ENCODE assay signal across 8 mouse cellular contexts in genomic region chr6:146634759-146635606, GRCm38 (mm10). TPM values are rescaled to one million over a fixed set of nuclear protein-coding genes. Genes with fewer than 3 reads are reported as not detected.
A peak's percentile ranks its signal among the peaks of the same experiment; 100 is the strongest.
DNase-seq lines count a peak whose midpoint lies in the region; ATAC-seq and TF ChIP-seq lines count a peak whose summit lies in the region.

No protein-coding gene starts in this region.

- no peak overlapping the region for H3K4me3 ChIP-seq in lung, embryonic 14.5 days (ENCODE audit: low read depth, low read length)
- H3K4me3 ChIP-seq in embryonic facial prominence, embryonic 10.5 days: peak overlapping the region; percentile 83
- H3K4me3 ChIP-seq in limb, embryonic 13.5 days: peak overlapping the region; percentile 76

- WGBS in lung, embryonic 14.5 days: 58% methylated on average over 4 of the region's 4 CpGs
- 63% methylated on average over 4 of the region's 4 CpGs for WGBS in embryonic facial prominence, embryonic 10.5 days
- WGBS in limb, embryonic 13.5 days: 60% methylated on average over 4 of the region's 4 CpGs

- H3K27ac ChIP-seq in lung, embryonic 14.5 days (ENCODE audit: low read depth): no peak overlapping the region
- 0 out of 2 replicates have a peak overlapping the region, but pooled peaks have one; percentile 92 for H3K27ac ChIP-seq in embryonic facial prominence, embryonic 10.5 days (replicated peaks)
- H3K27ac ChIP-seq in limb, embryonic 13.5 days: no peak overlapping the region

- no peak for ATAC-seq in lung, embryonic 14.5 days (ENCODE audit: insufficient read depth)
- ATAC-seq in limb, embryonic 13.5 days (ENCODE audit: low FRiP score, low read depth): no peak

- peak overlapping the region; percentile 79 for H3K4me2 ChIP-seq in lung, embryonic 14.5 days
- H3K4me2 ChIP-seq in limb, embryonic 13.5 days (replicated peaks): peak overlapping the region; percentile 71

- TF ChIP-seq CTCF in lung, embryonic 14.5 days (IDR thresholded peaks at IDR 0.05; ENCODE audit: low read depth): no peak

- H3K36me3 ChIP-seq in lung, embryonic 14.5 days (ENCODE audit: insufficient read depth): no peaks in the 10 kb centered on the region
- no peaks in the 10 kb centered on the region for H3K36me3 ChIP-seq in embryonic facial prominence, embryonic 10.5 days (replicated peaks)
- no peaks in the 10 kb centered on the region for H3K36me3 ChIP-seq in limb, embryonic 13.5 days
- no peaks in the 10 kb centered on the region for H3K36me3 ChIP-seq in splenic B cell, adult 2 months (ENCODE audit: control insufficient read depth, insufficient read depth, low read length, poor library complexity, severe bottlenecking)

- peaks cover 3% of the 10 kb centered on the region; the same call in 1 of the 2 replicates for H3K4me1 ChIP-seq in lung, embryonic 14.5 days (ENCODE audit: insufficient read depth)
- H3K4me1 ChIP-seq in embryonic facial prominence, embryonic 10.5 days: peaks cover 25% of the 10 kb centered on the region
- H3K4me1 ChIP-seq in limb, embryonic 13.5 days: peaks cover 22% of the 10 kb centered on the region

- no peaks in the 10 kb centered on the region for H3K9me3 ChIP-seq in lung, embryonic 14.5 days (ENCODE audit: low read depth, low read length)
- H3K9me3 ChIP-seq in embryonic facial prominence, embryonic 10.5 days: no peaks in the 10 kb centered on the region
- H3K9me3 ChIP-seq in limb, embryonic 13.5 days: no peaks in the 10 kb centered on the region

- H3K27me3 ChIP-seq in lung, embryonic 14.5 days (ENCODE audit: insufficient read depth, low read length): no peaks in the 10 kb centered on the region
- no peaks in the 10 kb centered on the region for H3K27me3 ChIP-seq in embryonic facial prominence, embryonic 10.5 days (replicated peaks; ENCODE audit: low read depth, poor library complexity, severe bottlenecking)
- H3K27me3 ChIP-seq in limb, embryonic 13.5 days: no peaks in the 10 kb centered on the region
- no peaks in the 10 kb centered on the region for H3K27me3 ChIP-seq in splenic B cell, adult 2 months (ENCODE audit: control insufficient read depth, insufficient read depth, low read length, poor library complexity, severe bottlenecking)

- no peak overlapping the region for H3K9ac ChIP-seq in lung, embryonic 14.5 days
- H3K9ac ChIP-seq in limb, embryonic 13.5 days: 0 out of 2 replicates have a peak overlapping the region, but pooled peaks have one; percentile 88

- peak; percentile 33 for DNase-seq in lung, embryonic 14.5 days
- no peak for DNase-seq in lung, postnatal 36 days
- no peak for DNase-seq in embryonic facial prominence, embryonic 10.5 days (ENCODE audit: low spot score)
- peak; percentile 39 for DNase-seq in splenic B cell, adult 2 months (ENCODE audit: low read depth, low spot score)
- no peak for DNase-seq in thymus, postnatal 4 days
- DNase-seq in layer of hippocampus, postnatal 14 days (ENCODE audit: low spot score in 2 of 2): no peak
- DNase-seq in thymus, postnatal 14 days: no peak

RNA-seq across cellular contexts. Expression of gene Med21, which starts 7.4 kb away (rescaled TPM):
- 138 and 142 TPM in 2 replicates for polyA plus RNA-seq in lung, embryonic 14.5 days (2014; fragmentation: Nextera tagmentation; extraction: Ambion mirVana)
- 122 and 127 TPM in 2 replicates for polyA plus RNA-seq in embryonic facial prominence, embryonic 10.5 days (2016; fragmentation: Nextera tagmentation; extraction: Ambion mirVana)
- 160 and 165 TPM in 2 replicates for polyA plus RNA-seq in limb, embryonic 13.5 days (2015; fragmentation: Nextera tagmentation; extraction: Ambion mirVana)
- 10 to 100 TPM; 37.2 to 47.0 TPM for total RNA-seq in layer of hippocampus, postnatal 14 days (2021)

RNA-seq across cellular contexts. Expression of gene Tm7sf3, which starts 7.6 kb away (rescaled TPM):
- 28.5 and 28.8 TPM in 2 replicates for polyA plus RNA-seq in lung, embryonic 14.5 days (2014; fragmentation: Nextera tagmentation; extraction: Ambion mirVana)
- polyA plus RNA-seq in embryonic facial prominence, embryonic 10.5 days (2016; fragmentation: Nextera tagmentation; extraction: Ambion mirVana): 26.7 and 27.5 TPM in 2 replicates
- polyA plus RNA-seq in limb, embryonic 13.5 days (2015; fragmentation: Nextera tagmentation; extraction: Ambion mirVana): 38.3 and 39.2 TPM in 2 replicates
- 10 to 100 TPM; 42.1 to 43.4 TPM for total RNA-seq in layer of hippocampus, postnatal 14 days (2021)

RNA-seq across cellular contexts. Expression of gene Ints13, which starts 57.3 kb away (rescaled TPM):
- polyA plus RNA-seq in lung, embryonic 14.5 days (2014; fragmentation: Nextera tagmentation; extraction: Ambion mirVana): 62.7 and 70.2 TPM in 2 replicates
- polyA plus RNA-seq in embryonic facial prominence, embryonic 10.5 days (2016; fragmentation: Nextera tagmentation; extraction: Ambion mirVana): 89.0 and 91.5 TPM in 2 replicates
- 69.8 and 78.4 TPM in 2 replicates for polyA plus RNA-seq in limb, embryonic 13.5 days (2015; fragmentation: Nextera tagmentation; extraction: Ambion mirVana)
- 10 to 100 TPM; 39.2 to 42.7 TPM for total RNA-seq in layer of hippocampus, postnatal 14 days (2021)

RNA-seq across cellular contexts. Expression of gene Fgfr1op2, which starts 58.0 kb away (rescaled TPM):
- 108 and 110 TPM in 2 replicates for polyA plus RNA-seq in lung, embryonic 14.5 days (2014; fragmentation: Nextera tagmentation; extraction: Ambion mirVana)
- 80.9 and 86.5 TPM in 2 replicates for polyA plus RNA-seq in embryonic facial prominence, embryonic 10.5 days (2016; fragmentation: Nextera tagmentation; extraction: Ambion mirVana)
- polyA plus RNA-seq in limb, embryonic 13.5 days (2015; fragmentation: Nextera tagmentation; extraction: Ambion mirVana): 93.5 and 100 TPM in 2 replicates
- 10 to 100 TPM; 78.3 to 80.9 TPM for total RNA-seq in layer of hippocampus, postnatal 14 days (2021)

Comparison
In these comparisons a context has a peak if more than half of its experiments do, and no peak if none do; other contexts are left out.
1. DNase-seq: peak in lung, embryonic 14.5 days (single experiment) and splenic B cell, adult 2 months (single experiment); none in lung, postnatal 36 days (single experiment), embryonic facial prominence, embryonic 10.5 days (single experiment), thymus, postnatal 4 days (single experiment), layer of hippocampus, postnatal 14 days (0 of 2) and thymus, postnatal 14 days (single experiment).